Mouse (Mus musculus): Measurements from ENCODE around the gene Timm23. TPM values are rescaled to one million over a fixed set of nuclear protein-coding genes. Genes with fewer than 3 reads are reported as not detected.
"Not testable (repeated sequence)": the region's sequence is repeated elsewhere in the genome, so short reads cannot be mapped to it uniquely, and the experiment has no call there.

The Timm23 gene
- total RNA-seq, 1 experiment: 428 TPM

DNA sequence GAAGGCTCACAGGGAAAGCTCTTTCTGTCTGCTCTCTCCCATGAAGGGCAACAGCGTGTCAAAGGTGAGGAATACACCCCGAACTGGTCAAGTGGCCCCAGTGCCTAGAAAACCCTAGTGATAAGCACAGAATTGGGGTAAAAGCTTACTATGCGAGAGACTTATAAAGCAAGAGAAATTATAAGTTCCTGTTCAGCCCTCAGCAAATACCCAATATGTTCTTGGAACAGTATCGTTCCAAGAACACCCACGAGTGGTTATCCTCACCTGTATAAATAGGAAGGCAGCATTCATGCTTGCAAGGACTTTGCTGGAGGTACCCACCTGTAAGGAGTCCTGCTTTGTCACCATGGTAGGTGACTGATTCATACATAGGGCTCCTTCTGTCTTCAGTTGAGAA is 60.0 kb downstream of the Timm23 start, which contains the start of gene Msmb:
TSS of gene Msmb (plus strand) at position 301 of the 400 bp plus-strand sequence.
- in situ Hi-C loops (cut with MboI; ENCODE audit: low sequenced_read_pairs in 2 of 2, unreplicated experiment in 2 of 2): no loop called here
- H3K4me3 ChIP-seq (ENCODE audit: insufficient read depth in 1 of 2, low read depth in 1 of 2, low read length in 2 of 2, poor library complexity in 1 of 2, severe bottlenecking in 1 of 2): no peak within 1 kb of the TSS
- H3K4me1 ChIP-seq (ENCODE audit: control insufficient read depth in 2 of 2, insufficient read depth in 2 of 2, low read length in 2 of 2, poor library complexity in 1 of 2): peaks cover 0 to 4% of the 10 kb centered on the region in 2 experiments; a peak in 1 of 4 replicates
- no peak for DNase-seq (ENCODE audit: low read depth, low spot score)
- H3K9ac ChIP-seq (ENCODE audit: insufficient read depth, low read depth, low read length, poor library complexity, severe bottlenecking): no peak within 1 kb of the TSS
- TF ChIP-seq ZNF384 (IDR thresholded peaks at IDR 0.05; ENCODE audit: low read depth, low read length) (no peak), HCFC1 (IDR thresholded peaks at IDR 0.05; ENCODE audit: borderline replicate concordance, insufficient read depth, low read length) (no peak), MAFK (IDR thresholded peaks at IDR 0.05; ENCODE audit: insufficient read depth, low read depth, low read length) (no peak), CHD2 (IDR thresholded peaks at IDR 0.05; ENCODE audit: low read depth, low read length) (no peak), ZC3H11A (IDR thresholded peaks at IDR 0.05; ENCODE audit: borderline replicate concordance, low read depth, low read length) (no peak)
- H3K27ac ChIP-seq (ENCODE audit: insufficient read depth, low read depth, low read length, poor library complexity, severe bottlenecking): no peak within 1 kb of the TSS
- no peaks in the 10 kb centered on the region for H3K9me3 ChIP-seq (ENCODE audit: control insufficient read depth, insufficient read depth, low read depth, low read length)
- H3K36me3 ChIP-seq (ENCODE audit: control insufficient read depth, insufficient read depth, low read length, poor library complexity, severe bottlenecking): no peaks in the 10 kb centered on the region

GRCm38 (mm10) chr14:32140359-32140965 is 61.2 kb downstream of the Timm23 start:
- DNase-seq (ENCODE audit: low read depth, low spot score): no peak
- Histone ChIP-seq H3K36me3 (ENCODE audit: control insufficient read depth, insufficient read depth, low read length, poor library complexity, severe bottlenecking) (no peaks in the 10 kb centered on the region), H3K9me3 (ENCODE audit: control insufficient read depth, insufficient read depth, low read depth, low read length) (no peaks in the 10 kb centered on the region), H3K4me3 (ENCODE audit: insufficient read depth in 1 of 2, low read depth in 1 of 2, low read length in 2 of 2, poor library complexity in 1 of 2, severe bottlenecking in 1 of 2) (no peak overlapping the region), H3K4me1 (ENCODE audit: control insufficient read depth in 2 of 2, insufficient read depth in 2 of 2, low read length in 2 of 2, poor library complexity in 1 of 2) (peaks cover 4% of the 10 kb centered on the region in 2 experiments; a peak in 2 of 4 replicates), H3K27ac (ENCODE audit: insufficient read depth, low read depth, low read length, poor library complexity, severe bottlenecking) (no peak overlapping the region), H3K9ac (ENCODE audit: insufficient read depth, low read depth, low read length, poor library complexity, severe bottlenecking) (no peak overlapping the region)
- in situ Hi-C loops (cut with MboI; ENCODE audit: low sequenced_read_pairs in 2 of 2, unreplicated experiment in 2 of 2): no loop called here
- TF ChIP-seq ZC3H11A (IDR thresholded peaks at IDR 0.05; ENCODE audit: borderline replicate concordance, low read depth, low read length) (no peak), ZNF384 (IDR thresholded peaks at IDR 0.05; ENCODE audit: low read depth, low read length) (no peak), CHD2 (IDR thresholded peaks at IDR 0.05; ENCODE audit: low read depth, low read length) (no peak), MAFK (IDR thresholded peaks at IDR 0.05; ENCODE audit: insufficient read depth, low read depth, low read length) (no peak), HCFC1 (IDR thresholded peaks at IDR 0.05; ENCODE audit: borderline replicate concordance, insufficient read depth, low read length) (no peak)

- in situ Hi-C loops (cut with MboI; ENCODE audit: low sequenced_read_pairs in 2 of 2, unreplicated experiment in 2 of 2); H3K4me3 ChIP-seq (ENCODE audit: insufficient read depth in 1 of 2, low read depth in 1 of 2, low read length in 2 of 2, poor library complexity in 1 of 2, severe bottlenecking in 1 of 2); H3K27ac ChIP-seq (ENCODE audit: insufficient read depth, low read depth, low read length, poor library complexity, severe bottlenecking); DNase-seq (ENCODE audit: low read depth, low spot score); H3K36me3 ChIP-seq (ENCODE audit: control insufficient read depth, insufficient read depth, low read length, poor library complexity, severe bottlenecking); H3K9ac ChIP-seq (ENCODE audit: insufficient read depth, low read depth, low read length, poor library complexity, severe bottlenecking); H3K9me3 ChIP-seq (ENCODE audit: control insufficient read depth, insufficient read depth, low read depth, low read length): not testable (repeated sequence)
- peaks cover 9 to 15% of the 10 kb centered on the region in 2 experiments for H3K4me1 ChIP-seq (ENCODE audit: control insufficient read depth in 2 of 2, insufficient read depth in 2 of 2, low read length in 2 of 2, poor library complexity in 1 of 2)
Observed at GRCm38 (mm10) chr14:32136467-32136866, 65.2 kb downstream of the Timm23 start.

- Histone ChIP-seq H3K9me3 (ENCODE audit: control insufficient read depth, insufficient read depth, low read depth, low read length) (no peaks in the 10 kb centered on the region), H3K9ac (ENCODE audit: insufficient read depth, low read depth, low read length, poor library complexity, severe bottlenecking) (no peak overlapping the region), H3K27ac (ENCODE audit: insufficient read depth, low read depth, low read length, poor library complexity, severe bottlenecking) (no peak overlapping the region; the same call in 1 of the 2 replicates), H3K36me3 (ENCODE audit: control insufficient read depth, insufficient read depth, low read length, poor library complexity, severe bottlenecking) (no peaks in the 10 kb centered on the region), H3K4me1 (ENCODE audit: control insufficient read depth in 2 of 2, insufficient read depth in 2 of 2, low read length in 2 of 2, poor library complexity in 1 of 2) (peaks cover 7 to 15% of the 10 kb centered on the region in 2 experiments), H3K4me3 (ENCODE audit: insufficient read depth in 1 of 2, low read depth in 1 of 2, low read length in 2 of 2, poor library complexity in 1 of 2, severe bottlenecking in 1 of 2) (0 out of 4 replicates have a peak overlapping the region, but pooled peaks of 1 of the 2 experiments have one; percentile 8)
- in situ Hi-C loops (cut with MboI; ENCODE audit: low sequenced_read_pairs in 2 of 2, unreplicated experiment in 2 of 2): no loop called here
- TF ChIP-seq HCFC1 (IDR thresholded peaks at IDR 0.05; ENCODE audit: borderline replicate concordance, insufficient read depth, low read length) (no peak), MAFK (IDR thresholded peaks at IDR 0.05; ENCODE audit: insufficient read depth, low read depth, low read length) (0 out of 2 replicates have a peak, but pooled peaks have one; percentile 15)
- no peak for DNase-seq (ENCODE audit: low read depth, low spot score)
Observed at GRCm38 (mm10) chr14:32134293-32134692, 67.4 kb downstream of the Timm23 start.

DNA sequence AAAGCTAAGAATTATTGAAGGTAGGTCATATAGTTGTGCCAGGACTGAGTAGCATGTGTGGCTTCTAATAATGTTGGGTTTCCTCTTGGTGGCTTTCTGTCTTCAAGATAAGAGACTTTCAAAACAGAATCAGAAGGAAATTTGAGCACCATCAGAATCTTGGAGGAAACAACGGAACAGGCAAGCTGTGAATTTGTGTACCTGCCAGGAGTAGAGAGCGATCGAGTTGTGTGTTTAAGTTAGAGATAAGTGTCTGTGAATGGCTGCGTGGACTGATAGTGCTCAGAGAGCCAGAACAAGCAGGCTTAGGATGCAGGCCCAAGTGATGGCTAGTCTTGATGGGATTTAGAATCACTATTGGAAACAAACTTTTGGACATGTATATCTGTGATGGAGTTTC is 69.9 kb downstream of the Timm23 start:
- Histone ChIP-seq H3K27ac (ENCODE audit: insufficient read depth, low read depth, low read length, poor library complexity, severe bottlenecking) (no peak overlapping the region), H3K4me3 (ENCODE audit: insufficient read depth in 1 of 2, low read depth in 1 of 2, low read length in 2 of 2, poor library complexity in 1 of 2, severe bottlenecking in 1 of 2) (no peak overlapping the region), H3K4me1 (ENCODE audit: control insufficient read depth in 2 of 2, insufficient read depth in 2 of 2, low read length in 2 of 2, poor library complexity in 1 of 2) (peaks cover 7 to 17% of the 10 kb centered on the region in 2 experiments), H3K36me3 (ENCODE audit: control insufficient read depth, insufficient read depth, low read length, poor library complexity, severe bottlenecking) (no peaks in the 10 kb centered on the region), H3K9ac (ENCODE audit: insufficient read depth, low read depth, low read length, poor library complexity, severe bottlenecking) (no peak overlapping the region), H3K9me3 (ENCODE audit: control insufficient read depth, insufficient read depth, low read depth, low read length) (no peaks in the 10 kb centered on the region)
- in situ Hi-C loops (cut with MboI; ENCODE audit: low sequenced_read_pairs in 2 of 2, unreplicated experiment in 2 of 2): no loop called here
- DNase-seq (ENCODE audit: low read depth, low spot score): no peak
- TF ChIP-seq HCFC1 (IDR thresholded peaks at IDR 0.05; ENCODE audit: borderline replicate concordance, insufficient read depth, low read length) (no peak), ZNF384 (IDR thresholded peaks at IDR 0.05; ENCODE audit: low read depth, low read length) (no peak), ZC3H11A (IDR thresholded peaks at IDR 0.05; ENCODE audit: borderline replicate concordance, low read depth, low read length) (no peak), MAFK (IDR thresholded peaks at IDR 0.05; ENCODE audit: insufficient read depth, low read depth, low read length) (no peak), CHD2 (IDR thresholded peaks at IDR 0.05; ENCODE audit: low read depth, low read length) (no peak)

Other genes with a start within 250 kb of the Timm23 start
- gene Galnt15, start 172.9 kb downstream of the Timm23 start, total RNA-seq (2012; rRNA removed): 0.05 TPM in 1 of 2 replicates, not detected in the other
- gene Oxnad1, start 116.5 kb downstream of the Timm23 start, total RNA-seq (2012; rRNA removed): 44.0 and 45.7 TPM in 2 replicates
- 52.4 and 75.8 TPM in 2 replicates for gene Dph3, start 116.2 kb downstream of the Timm23 start, total RNA-seq (2012; rRNA removed)
- not detected in 2 replicates for gene Msmb, start 59.9 kb downstream of the Timm23 start, total RNA-seq (2012; rRNA removed)
- 53.7 and 89.6 TPM in 2 replicates for gene Ncoa4, start 42.0 kb downstream of the Timm23 start, total RNA-seq (2012; rRNA removed)
- 54.2 and 56.9 TPM in 2 replicates for gene Parg, start 51 bp upstream of the Timm23 start, total RNA-seq (2012; rRNA removed)
- 46.6 and 77.5 TPM in 2 replicates for gene Ogdhl, start 120.1 kb upstream of the Timm23 start, total RNA-seq (2012; rRNA removed)
- gene 1700024G13Rik, start 186.5 kb upstream of the Timm23 start, total RNA-seq (2012; rRNA removed): 0.58 TPM in 1 of 2 replicates, not detected in the other

Measured in ES-E14 (cell line).